Mouse (Mus musculus) adrenal gland, postnatal 36 days (tissue): ENCODE data around the gene Ube2u. TPM values are rescaled to one million over a fixed set of nuclear protein-coding genes. Genes with fewer than 3 reads are reported as not detected.
A peak's percentile ranks its signal among the peaks of the same experiment; 100 is the strongest.
"Not testable (repeated sequence)": the region's sequence is repeated elsewhere in the genome, so short reads cannot be mapped to it uniquely, and the experiment has no call there.

ENCODE experiments used
- DNase-seq, 2 experiments: peaks; one replicate each; pipeline ENCODE4 v3.0.0; 2021; ENCODE audit warnings: mixed read lengths in 1 of 2
- long read RNA-seq, 2 experiments: library from polyadenylated mRNA; stranded (forward); transcript quantifications; one replicate each; pipeline ENCODE4 v2.0.0; 2021; ENCODE audit warnings: borderline sequencing depth in 2 of 2
- total RNA-seq, 2 experiments: library from RNA; stranded (reverse); gene quantifications; 2 replicates each; pipeline ENCODE4 v1.2.3; 2021

The Ube2u gene
- total RNA-seq = under 1 TPM in 1 of 2 experiments, not detected in 1; 0.16 TPM
- long read RNA-seq, experiment 1 = 0 reads
- long read RNA-seq, experiment 2 = 0 reads

GRCm38 (mm10) chr4:100478592-100479321 lies at the start of gene Ube2u:
Gene Ube2u, plus strand, starts transcription at chr4:100478849.
- peak; percentile 78 for DNase-seq

GRCm38 (mm10) chr4:100429371-100429900 lies 49.2 kb upstream of the Ube2u start:
- DNase-seq = no peak

GRCm38 (mm10) chr4:100435281-100436168 lies 43.1 kb upstream of the Ube2u start:
- no peak for DNase-seq

- DNase-seq = no peak
Observed at GRCm38 (mm10) chr4:100436169-100436547, 42.5 kb upstream of the Ube2u start.

GRCm38 (mm10) chr4:100446897-100447296 lies 31.8 kb upstream of the Ube2u start:
- no peak for DNase-seq

GRCm38 (mm10) chr4:100462493-100463120 lies 16.0 kb upstream of the Ube2u start:
- no peak for DNase-seq

GRCm38 (mm10) chr4:100488447-100488846 lies 9.8 kb downstream of the Ube2u start:
- no peak for DNase-seq

- no peak for DNase-seq
Observed at GRCm38 (mm10) chr4:100495176-100495575, 16.5 kb downstream of the Ube2u start.

GRCm38 (mm10) chr4:100496521-100496920 lies 17.9 kb downstream of the Ube2u start:
- no peak for DNase-seq

GRCm38 (mm10) chr4:100498192-100498591 lies 19.5 kb downstream of the Ube2u start:
- DNase-seq = peak; percentile 22 to 65

- DNase-seq = not testable (repeated sequence)
Observed at GRCm38 (mm10) chr4:100499037-100499601, 20.5 kb downstream of the Ube2u start.

- DNase-seq = no peak
Observed at GRCm38 (mm10) chr4:100503337-100503736, 24.7 kb downstream of the Ube2u start.

GRCm38 (mm10) chr4:100517646-100518045 lies 39.0 kb downstream of the Ube2u start:
- no peak for DNase-seq

GRCm38 (mm10) chr4:100522534-100522933 lies 43.9 kb downstream of the Ube2u start:
- no peak for DNase-seq

- DNase-seq = no peak
Observed at GRCm38 (mm10) chr4:100524741-100525140, 46.1 kb downstream of the Ube2u start.

GRCm38 (mm10) chr4:100526296-100526695 lies 47.6 kb downstream of the Ube2u start:
- DNase-seq = peak; percentile 62 to 75

- DNase-seq = no peak
Observed at GRCm38 (mm10) chr4:100527086-100527485, 48.4 kb downstream of the Ube2u start.

- DNase-seq = no peak
Observed at GRCm38 (mm10) chr4:100527554-100528001, 48.9 kb downstream of the Ube2u start.

GRCm38 (mm10) chr4:100533607-100534006 lies 55.0 kb downstream of the Ube2u start:
- DNase-seq = no peak

GRCm38 (mm10) chr4:100534946-100535345 lies 56.3 kb downstream of the Ube2u start:
- no peak for DNase-seq

GRCm38 (mm10) chr4:100537898-100538297 lies 59.2 kb downstream of the Ube2u start:
- DNase-seq = peak; percentile 30 to 50

- DNase-seq = no peak
Observed at GRCm38 (mm10) chr4:100539483-100539882, 60.8 kb downstream of the Ube2u start.
